In genomic region chr2:4476608-4477007, GRCm38 (mm10) we compare ENCODE assay signal across 24 mouse cellular contexts.
DNase-seq lines count a peak whose midpoint lies in the region; ATAC-seq lines count a peak whose summit lies in the region.
"Had no signal": no experiment of that assay in that cellular context is flagged by ENCODE, and none has a peak within 500 bp of the region (broad histone marks: within the 10 kb centered on the region; RNA-seq: fewer than 3 reads in every experiment).

No protein-coding gene starts in this region.

- no peaks in the 10 kb centered on the region for H3K27me3 ChIP-seq in heart, embryonic 16.5 days (ENCODE audit: control insufficient read depth, insufficient read depth, low read length)
- H3K27me3 ChIP-seq in embryonic facial prominence, embryonic 10.5 days (replicated peaks; ENCODE audit: low read depth, poor library complexity, severe bottlenecking), result no peaks in the 10 kb centered on the region
- H3K27me3 ChIP-seq in limb, embryonic 10.5 days (ENCODE audit: low read depth, poor library complexity, severe bottlenecking), result no peaks in the 10 kb centered on the region
- no peaks in the 10 kb centered on the region for H3K27me3 ChIP-seq in forebrain, embryonic 12.5 days
- H3K27me3 ChIP-seq: forebrain, embryonic 13.5 days; hindbrain, embryonic 13.5 days; neural tube, embryonic 15.5 days had no signal

- no peaks in the 10 kb centered on the region for H3K9me3 ChIP-seq in heart, embryonic 16.5 days (replicated peaks; ENCODE audit: control insufficient read depth, low read length)
- H3K9me3 ChIP-seq in embryonic facial prominence, embryonic 10.5 days, result no peaks in the 10 kb centered on the region
- H3K9me3 ChIP-seq in limb, embryonic 10.5 days (replicated peaks), result no peaks in the 10 kb centered on the region
- H3K9me3 ChIP-seq in forebrain, embryonic 12.5 days, result no peaks in the 10 kb centered on the region
- H3K9me3 ChIP-seq: forebrain, embryonic 13.5 days; hindbrain, embryonic 13.5 days; neural tube, embryonic 15.5 days had no signal

- WGBS in heart, embryonic 16.5 days, result 46% methylated on average over 5 of the region's 5 CpGs
- 91% methylated on average over 5 of the region's 5 CpGs for WGBS in embryonic facial prominence, embryonic 10.5 days
- WGBS in limb, embryonic 10.5 days, result 86% methylated on average over 5 of the region's 5 CpGs
- WGBS in forebrain, embryonic 12.5 days, result 94% methylated on average over 5 of the region's 5 CpGs

- DNase-seq in heart, adult 11 months, result peak; percentile 87
- no peak for DNase-seq in heart, postnatal 25 days (ENCODE audit: low spot score)
- no peak for DNase-seq in heart, postnatal 4 days
- no peak for DNase-seq in embryonic facial prominence, embryonic 10.5 days (ENCODE audit: low spot score)
- no peak for DNase-seq in limb, embryonic 10.5 days (ENCODE audit: low spot score)
- DNase-seq in urinary bladder, adult 18-20 months (ENCODE audit: low spot score in 2 of 2), result no peak
- DNase-seq: adrenal gland, postnatal 25 days; cerebellum, adult 9-10 months; kidney, adult 18-20 months; kidney, postnatal 10 days; liver, postnatal 0 days; right cerebral cortex, adult 18-20 months; right cerebral cortex, postnatal 4 days; thymus, postnatal 25 days had no signal

- no peak for ATAC-seq in heart, embryonic 16.5 days (replicated peaks; ENCODE audit: extremely low read depth, insufficient read depth, low FRiP score)
- ATAC-seq in forebrain, embryonic 12.5 days (ENCODE audit: low FRiP score), result no peak
- ATAC-seq: CD4-positive, CD25-positive, alpha-beta regulatory T cell, adult 4 months; forebrain, embryonic 13.5 days; midbrain, embryonic 16.5 days had no signal

- no peaks in the 10 kb centered on the region for H3K36me3 ChIP-seq in heart, embryonic 16.5 days (ENCODE audit: control insufficient read depth, insufficient read depth)
- H3K36me3 ChIP-seq in embryonic facial prominence, embryonic 10.5 days (replicated peaks), result peaks cover 63% of the 10 kb centered on the region
- H3K36me3 ChIP-seq in limb, embryonic 10.5 days, result peaks cover 69% of the 10 kb centered on the region
- H3K36me3 ChIP-seq in forebrain, embryonic 12.5 days (replicated peaks), result peaks cover 11% of the 10 kb centered on the region; the same call in 1 of the 2 replicates

- peaks cover 27% of the 10 kb centered on the region for H3K4me1 ChIP-seq in heart, embryonic 16.5 days (ENCODE audit: control insufficient read depth, insufficient read depth, low read length)
- H3K4me1 ChIP-seq in embryonic facial prominence, embryonic 10.5 days, result peaks cover 74% of the 10 kb centered on the region
- peaks cover 21% of the 10 kb centered on the region for H3K4me1 ChIP-seq in limb, embryonic 10.5 days
- peaks cover 17% of the 10 kb centered on the region; the same call in 1 of the 2 replicates for H3K4me1 ChIP-seq in forebrain, embryonic 12.5 days

- H3K27ac ChIP-seq in heart, embryonic 16.5 days (ENCODE audit: low read length), result peak overlapping the region; percentile 65
- peak overlapping the region; percentile 30; the same call in 1 of the 2 replicates for H3K27ac ChIP-seq in embryonic facial prominence, embryonic 10.5 days (replicated peaks)
- 0 out of 2 replicates have a peak overlapping the region, but pooled peaks have one; percentile 14 for H3K27ac ChIP-seq in limb, embryonic 10.5 days
- no peak overlapping the region for H3K27ac ChIP-seq in forebrain, embryonic 12.5 days
- H3K27ac ChIP-seq: forebrain, embryonic 13.5 days; hindbrain, embryonic 13.5 days; left cerebral cortex, adult 2 months; macrophage; neural tube, embryonic 15.5 days had no signal

- no peak overlapping the region for H3K9ac ChIP-seq in heart, embryonic 16.5 days (ENCODE audit: low read length)
- H3K9ac ChIP-seq in forebrain, embryonic 12.5 days, result no peak overlapping the region
- H3K9ac ChIP-seq: forebrain, embryonic 13.5 days; hindbrain, embryonic 13.5 days; liver, postnatal 0 days; neural tube, embryonic 15.5 days had no signal

- intact Hi-C loops in heart, postnatal 25 days (cut with DNase I), result no loop called here

- no peak overlapping the region for H3K4me3 ChIP-seq in heart, embryonic 16.5 days (ENCODE audit: low read length)
- H3K4me3 ChIP-seq in embryonic facial prominence, embryonic 10.5 days, result no peak overlapping the region
- H3K4me3 ChIP-seq in limb, embryonic 10.5 days, result no peak overlapping the region
- H3K4me3 ChIP-seq in forebrain, embryonic 12.5 days (replicated peaks), result no peak overlapping the region
- H3K4me3 ChIP-seq: forebrain, embryonic 13.5 days; hindbrain, embryonic 13.5 days; left cerebral cortex, adult 2 months; neural tube, embryonic 15.5 days had no signal

- no peak overlapping the region for H3K4me2 ChIP-seq in heart, embryonic 16.5 days (ENCODE audit: low read depth, low read length)
- no peak overlapping the region for H3K4me2 ChIP-seq in forebrain, embryonic 12.5 days
- H3K4me2 ChIP-seq: forebrain, embryonic 13.5 days; hindbrain, embryonic 13.5 days; liver, embryonic 11.5 days; neural tube, embryonic 15.5 days had no signal
